Mouse (Mus musculus): Measurements from ENCODE around the gene Tbl3. TPM values are rescaled to one million over a fixed set of nuclear protein-coding genes. Genes with fewer than 3 reads are reported as not detected.

Gene Tbl3
- polyA plus RNA-seq, 1 experiment = 49.6 TPM

GRCm38 (mm10) chr17:24743896-24744295 is 36.4 kb upstream of the Tbl3 start:
- Histone ChIP-seq H3K4me3 (ENCODE audit: low read depth, low read length) (no peak overlapping the region), H3K27ac (ENCODE audit: insufficient read depth, low read depth, low read length) (no peak overlapping the region), H3K36me3 (ENCODE audit: control insufficient read depth, insufficient read depth, low read length) (peaks cover 15% of the 10 kb centered on the region), H3K27me3 (ENCODE audit: control insufficient read depth, insufficient read depth, low read length) (no peaks in the 10 kb centered on the region), H3K4me1 (ENCODE audit: control insufficient read depth, insufficient read depth, insufficient read length, low read length) (no peaks in the 10 kb centered on the region)
- 86% methylated on average over 5 of the region's 5 CpGs for WGBS
- TF ChIP-seq CTCF (IDR thresholded peaks at IDR 0.05; ENCODE audit: extremely low read depth, insufficient read length, insufficient replicate concordance, low read depth, low read length) = no peak
- TF ChIP-seq POLR2A (IDR thresholded peaks at IDR 0.05; ENCODE audit: low read depth, low read length) = no peak

GRCm38 (mm10) chr17:24742307-24742706 is 34.8 kb upstream of the Tbl3 start:
- Histone ChIP-seq H3K4me1 (ENCODE audit: control insufficient read depth, insufficient read depth, insufficient read length, low read length) (peaks cover 6% of the 10 kb centered on the region; the same call in 1 of the 2 replicates), H3K27me3 (ENCODE audit: control insufficient read depth, insufficient read depth, low read length) (no peaks in the 10 kb centered on the region), H3K4me3 (ENCODE audit: low read depth, low read length) (no peak overlapping the region), H3K27ac (ENCODE audit: insufficient read depth, low read depth, low read length) (no peak overlapping the region), H3K36me3 (ENCODE audit: control insufficient read depth, insufficient read depth, low read length) (peaks cover 15% of the 10 kb centered on the region)
- 65% methylated on average over 8 of the region's 8 CpGs for WGBS
- TF ChIP-seq POLR2A (IDR thresholded peaks at IDR 0.05; ENCODE audit: low read depth, low read length) (no peak), CTCF (IDR thresholded peaks at IDR 0.05; ENCODE audit: extremely low read depth, insufficient read length, insufficient replicate concordance, low read depth, low read length) (no peak)

GRCm38 (mm10) chr17:24739926-24740325 is 32.5 kb upstream of the Tbl3 start:
- Histone ChIP-seq H3K27me3 (ENCODE audit: control insufficient read depth, insufficient read depth, low read length) (no peaks in the 10 kb centered on the region), H3K36me3 (ENCODE audit: control insufficient read depth, insufficient read depth, low read length) (peaks cover 15% of the 10 kb centered on the region), H3K4me3 (ENCODE audit: low read depth, low read length) (no peak overlapping the region), H3K27ac (ENCODE audit: insufficient read depth, low read depth, low read length) (no peak overlapping the region), H3K4me1 (ENCODE audit: control insufficient read depth, insufficient read depth, insufficient read length, low read length) (peaks cover 15% of the 10 kb centered on the region; the same call in 1 of the 2 replicates)
- WGBS = 28% methylated on average over 8 of the region's 8 CpGs
- TF ChIP-seq POLR2A (IDR thresholded peaks at IDR 0.05; ENCODE audit: low read depth, low read length) (no peak), CTCF (IDR thresholded peaks at IDR 0.05; ENCODE audit: extremely low read depth, insufficient read length, insufficient replicate concordance, low read depth, low read length) (no peak)

GRCm38 (mm10) chr17:24738238-24738637 is 30.8 kb upstream of the Tbl3 start:
- no peak overlapping the region for H3K4me3 ChIP-seq (ENCODE audit: low read depth, low read length)
- no peaks in the 10 kb centered on the region for H3K27me3 ChIP-seq (ENCODE audit: control insufficient read depth, insufficient read depth, low read length)
- H3K4me1 ChIP-seq (ENCODE audit: control insufficient read depth, insufficient read depth, insufficient read length, low read length) = peaks cover 15% of the 10 kb centered on the region; the same call in 1 of the 2 replicates
- H3K36me3 ChIP-seq (ENCODE audit: control insufficient read depth, insufficient read depth, low read length) = peaks cover 15% of the 10 kb centered on the region
- H3K27ac ChIP-seq (ENCODE audit: insufficient read depth, low read depth, low read length) = no peak overlapping the region
- WGBS = 34% methylated on average over 4 of the region's 4 CpGs
- TF ChIP-seq POLR2A (IDR thresholded peaks at IDR 0.05; ENCODE audit: low read depth, low read length) (no peak), CTCF (IDR thresholded peaks at IDR 0.05; ENCODE audit: extremely low read depth, insufficient read length, insufficient replicate concordance, low read depth, low read length) (no peak)

GRCm38 (mm10) chr17:24737135-24737810 is 29.8 kb upstream of the Tbl3 start:
- H3K27me3 ChIP-seq (ENCODE audit: control insufficient read depth, insufficient read depth, low read length) = no peaks in the 10 kb centered on the region
- H3K4me3 ChIP-seq (ENCODE audit: low read depth, low read length) = peak overlapping the region; percentile 80
- peak; percentile 18; the same call in 1 of the 2 replicates for TF ChIP-seq CTCF (IDR thresholded peaks at IDR 0.05; ENCODE audit: extremely low read depth, insufficient read length, insufficient replicate concordance, low read depth, low read length)
- TF ChIP-seq POLR2A (IDR thresholded peaks at IDR 0.05; ENCODE audit: low read depth, low read length) = no peak
- peaks cover 10% of the 10 kb centered on the region for H3K36me3 ChIP-seq (ENCODE audit: control insufficient read depth, insufficient read depth, low read length)
- H3K27ac ChIP-seq (ENCODE audit: insufficient read depth, low read depth, low read length) = peak overlapping the region; percentile 2; the same call in 1 of the 2 replicates
- peaks cover 15% of the 10 kb centered on the region; the same call in 1 of the 2 replicates for H3K4me1 ChIP-seq (ENCODE audit: control insufficient read depth, insufficient read depth, insufficient read length, low read length)
- WGBS = 13% methylated on average over 8 of the region's 8 CpGs

GRCm38 (mm10) chr17:24736330-24737051 is 29.0 kb upstream of the Tbl3 start, which contains the start of gene Msrb1:
Gene Msrb1 (plus strand): TSS chr17:24736642.
- Histone ChIP-seq H3K36me3 (ENCODE audit: control insufficient read depth, insufficient read depth, low read length) (peaks cover 5% of the 10 kb centered on the region), H3K27me3 (ENCODE audit: control insufficient read depth, insufficient read depth, low read length) (no peaks in the 10 kb centered on the region), H3K27ac (ENCODE audit: insufficient read depth, low read depth, low read length) (peak within 1 kb of the TSS; percentile 75), H3K4me1 (ENCODE audit: control insufficient read depth, insufficient read depth, insufficient read length, low read length) (peaks cover 15% of the 10 kb centered on the region; the same call in 1 of the 2 replicates), H3K4me3 (ENCODE audit: low read depth, low read length) (peak within 1 kb of the TSS; percentile 80)
- TF ChIP-seq CTCF (IDR thresholded peaks at IDR 0.05; ENCODE audit: extremely low read depth, insufficient read length, insufficient replicate concordance, low read depth, low read length) (no peak), POLR2A (IDR thresholded peaks at IDR 0.05; ENCODE audit: low read depth, low read length) (peak; percentile 95)
- WGBS = under 1% methylated on average over 29 of the region's 29 CpGs

GRCm38 (mm10) chr17:24735446-24735845 is 28.0 kb upstream of the Tbl3 start:
- TF ChIP-seq CTCF (IDR thresholded peaks at IDR 0.05; ENCODE audit: extremely low read depth, insufficient read length, insufficient replicate concordance, low read depth, low read length) = no peak
- peak overlapping the region; percentile 60; the same call in 1 of the 2 replicates for H3K27ac ChIP-seq (ENCODE audit: insufficient read depth, low read depth, low read length)
- H3K4me1 ChIP-seq (ENCODE audit: control insufficient read depth, insufficient read depth, insufficient read length, low read length) = peaks cover 15% of the 10 kb centered on the region; the same call in 1 of the 2 replicates
- no peaks in the 10 kb centered on the region for H3K27me3 ChIP-seq (ENCODE audit: control insufficient read depth, insufficient read depth, low read length)
- no peaks in the 10 kb centered on the region for H3K36me3 ChIP-seq (ENCODE audit: control insufficient read depth, insufficient read depth, low read length)
- WGBS = 88% methylated on average over 7 of the region's 7 CpGs
- H3K4me3 ChIP-seq (ENCODE audit: low read depth, low read length) = no peak overlapping the region
